Mouse (Mus musculus) embryo, embryonic 11 days (tissue): ENCODE results near the gene Slco3a1.

Experiments
- DNase-seq: peaks from one replicate; pipeline ENCODE4 v3.0.0-alpha.2; 2015

The Slco3a1 gene

DNA sequence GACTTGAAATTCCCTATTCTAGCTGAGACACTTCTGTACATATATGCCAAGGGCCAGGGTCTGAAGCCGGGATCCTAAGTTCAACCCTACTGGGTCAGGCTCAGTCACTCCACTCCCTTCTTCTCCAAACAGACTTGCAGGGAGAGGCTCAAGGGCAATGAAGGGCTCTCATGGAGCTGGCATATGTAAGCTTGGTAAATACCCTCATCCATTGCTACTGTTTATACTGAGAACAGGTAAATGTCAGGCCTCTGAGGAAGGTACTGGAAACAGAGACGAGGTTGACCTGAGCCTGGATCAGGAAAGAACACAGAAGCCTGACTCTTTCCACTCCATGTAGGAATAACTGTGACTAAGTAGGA is 70.6 kb downstream of the Slco3a1 start:
- no peak for DNase-seq

DNA sequence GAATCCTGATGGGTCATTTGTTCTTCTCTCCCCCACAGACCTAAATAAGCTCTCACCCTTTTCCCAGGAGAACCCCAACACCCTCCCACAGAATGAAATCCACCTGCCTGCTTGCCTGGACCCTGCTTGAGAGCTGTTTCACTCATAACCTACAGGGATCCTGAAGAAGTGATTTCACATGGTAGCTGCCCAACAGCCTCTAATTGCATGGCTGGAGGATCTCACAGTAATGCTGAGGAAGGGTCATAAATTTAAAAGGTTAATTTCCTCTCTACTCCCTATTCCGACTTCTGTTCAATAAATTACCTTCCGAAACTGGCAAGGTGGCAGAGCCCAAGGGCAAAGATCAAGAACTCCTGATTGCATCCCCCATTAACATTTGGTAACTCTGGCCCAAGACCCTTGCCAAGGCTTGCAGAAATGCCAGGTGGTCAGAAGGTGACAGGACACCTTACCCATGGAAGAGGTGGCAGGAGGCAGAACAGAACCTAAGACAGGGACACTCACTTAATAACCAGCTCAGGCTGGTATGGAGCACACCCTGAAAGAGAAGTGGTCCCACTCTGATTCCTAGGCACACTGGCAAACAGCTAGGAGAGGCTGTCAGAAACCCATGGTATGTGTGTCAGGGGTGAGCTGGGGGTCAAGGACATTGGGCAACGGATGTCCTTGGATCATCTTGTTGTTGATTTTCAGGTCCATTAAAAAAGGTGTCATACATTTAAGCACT is 71.1 kb downstream of the Slco3a1 start:
- DNase-seq: no peak

DNA sequence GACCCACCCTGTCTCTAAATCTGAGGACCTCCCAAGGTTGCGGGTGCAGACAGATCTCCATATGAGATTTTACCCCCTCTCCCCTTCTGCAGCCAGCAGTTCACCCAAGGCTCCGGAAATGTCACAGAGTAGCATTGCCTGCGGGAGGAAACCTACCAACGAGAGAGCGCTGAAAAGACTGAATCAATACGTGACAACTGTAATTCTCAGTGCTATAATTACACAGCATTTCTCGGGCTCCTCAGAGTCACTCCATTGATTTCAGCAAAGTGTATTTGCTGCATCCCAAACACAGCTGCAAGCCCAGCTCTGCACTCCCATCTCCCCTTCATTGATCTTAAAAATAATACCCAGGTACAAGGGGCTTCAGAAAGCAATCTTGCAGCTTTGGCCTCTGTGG is 82.8 kb downstream of the Slco3a1 start:
- no peak for DNase-seq

DNA sequence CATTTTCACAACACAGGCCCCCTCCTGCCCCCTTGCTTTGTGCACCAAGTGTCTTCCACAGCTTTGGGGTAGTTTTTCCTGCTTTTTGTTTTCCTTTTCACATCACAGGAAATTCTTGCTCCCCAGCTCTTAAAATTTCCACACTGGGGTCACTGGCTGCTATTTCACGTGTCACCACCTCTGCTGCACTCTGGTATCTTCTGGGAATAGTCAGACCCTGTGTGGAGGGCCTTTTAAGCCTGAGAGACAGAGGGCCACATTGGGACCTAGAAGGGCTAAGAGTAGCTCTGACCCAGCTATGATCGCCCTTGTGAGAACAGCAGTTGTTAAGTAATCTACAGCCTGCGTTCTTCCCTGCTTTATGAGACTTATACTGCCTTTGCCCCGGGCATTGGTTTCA is 87.7 kb downstream of the Slco3a1 start:
- DNase-seq: no peak

DNA sequence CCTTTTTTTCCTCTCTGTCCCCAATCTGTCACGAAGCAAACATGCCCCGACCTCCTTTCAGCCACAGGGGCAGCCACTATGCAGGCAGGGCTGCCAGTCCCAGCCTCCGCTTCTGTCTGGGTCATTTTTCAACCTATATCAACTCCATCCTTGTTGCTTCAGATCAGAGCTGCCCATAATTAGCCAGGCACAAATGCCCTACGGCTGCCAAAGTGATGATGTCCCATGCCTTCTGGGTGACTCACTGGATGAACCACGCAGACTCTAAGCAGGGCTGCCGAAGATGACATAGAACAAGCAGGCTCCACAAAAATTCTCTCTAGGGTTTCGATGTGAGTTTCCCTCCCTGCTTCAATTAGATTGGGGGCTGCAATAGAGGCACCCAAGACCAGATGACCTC is 89.9 kb downstream of the Slco3a1 start:
- no peak for DNase-seq

DNA sequence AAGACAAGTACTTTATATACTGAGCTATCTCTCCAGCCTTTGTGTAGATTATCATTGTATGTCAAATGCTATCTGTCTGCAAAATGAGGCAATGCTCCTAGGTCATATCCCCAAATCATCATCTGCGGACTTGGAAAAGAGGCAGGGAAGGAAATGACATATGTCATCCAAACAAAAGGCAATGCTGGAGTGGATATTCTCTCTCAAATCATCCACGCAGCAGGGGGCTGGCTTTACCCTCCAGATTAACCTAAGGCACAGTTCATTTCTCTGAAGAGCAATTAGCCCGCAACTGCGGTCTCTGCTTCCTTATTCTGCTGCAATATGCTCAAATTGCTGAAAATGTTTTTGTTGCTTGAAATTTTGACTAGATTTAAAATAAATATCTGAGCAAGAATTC is 92.1 kb downstream of the Slco3a1 start:
- no peak for DNase-seq

DNA sequence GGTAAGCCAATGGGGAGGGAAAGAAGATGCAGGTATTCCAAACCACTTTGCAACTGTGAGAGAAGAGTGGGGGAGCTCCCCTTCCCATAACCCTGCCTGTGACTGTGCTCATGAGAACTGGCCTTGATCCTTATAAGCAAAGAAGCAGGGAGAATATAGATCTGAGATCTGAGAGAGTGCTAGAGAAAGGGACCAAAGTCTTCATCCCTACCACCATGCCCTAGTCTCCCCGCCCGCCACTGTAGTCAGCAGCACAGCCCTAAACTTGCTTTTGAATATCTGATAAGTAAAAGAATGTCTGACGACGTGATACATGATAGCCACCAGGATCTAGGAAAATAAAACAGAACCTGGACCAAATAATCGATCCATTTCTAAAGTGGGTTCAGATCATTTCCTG is 92.8 kb downstream of the Slco3a1 start:
- no peak for DNase-seq

DNA sequence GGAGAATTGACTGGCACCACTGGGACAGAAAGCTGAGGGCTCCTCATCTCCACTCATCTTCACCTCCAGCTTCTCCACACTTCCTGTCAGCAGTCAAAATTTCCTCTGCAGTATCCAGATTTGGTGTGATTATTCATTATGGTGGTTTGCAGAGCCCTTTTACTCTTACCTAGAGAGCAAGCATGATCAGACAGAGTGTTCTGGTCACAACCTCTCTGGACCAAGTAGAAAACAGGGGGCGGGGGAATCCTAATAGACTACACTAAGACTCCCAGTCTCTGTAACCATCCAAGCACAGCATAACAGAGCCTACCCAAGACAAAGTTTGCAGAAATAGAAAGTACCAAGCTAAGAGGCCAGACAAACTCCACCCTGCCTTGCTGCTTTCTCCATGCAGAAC is 93.4 kb downstream of the Slco3a1 start:
- DNase-seq: no peak

DNA sequence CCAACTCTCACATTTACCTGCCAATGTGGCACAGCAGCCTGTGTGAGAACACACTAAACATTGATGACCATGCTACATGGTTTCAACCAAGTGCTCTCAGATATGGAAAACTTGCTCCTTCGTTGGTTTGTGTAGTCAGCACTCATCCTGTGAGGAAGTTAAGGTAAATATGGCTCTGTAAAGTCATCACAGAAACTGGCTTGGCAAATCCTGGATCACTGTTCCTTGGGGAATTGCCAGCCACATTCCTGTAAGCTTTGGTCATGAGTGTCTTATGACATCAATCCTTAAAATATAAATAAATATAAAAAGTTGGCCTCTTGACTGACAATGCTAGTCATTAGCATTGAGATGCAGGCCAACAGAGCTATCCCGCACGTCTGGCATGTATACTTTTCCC is 94.8 kb downstream of the Slco3a1 start:
- no peak for DNase-seq

DNA sequence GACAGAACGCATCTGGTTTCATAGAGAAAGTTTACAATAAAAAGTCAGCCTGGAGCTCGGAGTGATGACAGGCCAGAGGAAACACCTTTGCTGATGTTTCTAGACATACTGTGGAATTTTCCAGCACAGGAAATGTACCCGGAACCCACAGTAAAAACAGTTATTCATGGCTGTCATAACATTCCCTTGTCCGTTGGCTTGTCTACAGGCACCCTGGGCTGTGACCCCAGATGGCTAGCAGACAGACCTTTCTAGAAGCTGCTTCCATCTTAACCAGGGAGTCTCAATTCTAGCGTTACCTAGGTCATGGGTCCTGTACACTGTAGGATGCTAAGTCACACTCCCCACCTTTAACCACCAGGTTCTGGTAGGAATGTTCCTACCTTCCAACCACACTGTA is 95.3 kb downstream of the Slco3a1 start:
- DNase-seq: peak; percentile 21

DNA sequence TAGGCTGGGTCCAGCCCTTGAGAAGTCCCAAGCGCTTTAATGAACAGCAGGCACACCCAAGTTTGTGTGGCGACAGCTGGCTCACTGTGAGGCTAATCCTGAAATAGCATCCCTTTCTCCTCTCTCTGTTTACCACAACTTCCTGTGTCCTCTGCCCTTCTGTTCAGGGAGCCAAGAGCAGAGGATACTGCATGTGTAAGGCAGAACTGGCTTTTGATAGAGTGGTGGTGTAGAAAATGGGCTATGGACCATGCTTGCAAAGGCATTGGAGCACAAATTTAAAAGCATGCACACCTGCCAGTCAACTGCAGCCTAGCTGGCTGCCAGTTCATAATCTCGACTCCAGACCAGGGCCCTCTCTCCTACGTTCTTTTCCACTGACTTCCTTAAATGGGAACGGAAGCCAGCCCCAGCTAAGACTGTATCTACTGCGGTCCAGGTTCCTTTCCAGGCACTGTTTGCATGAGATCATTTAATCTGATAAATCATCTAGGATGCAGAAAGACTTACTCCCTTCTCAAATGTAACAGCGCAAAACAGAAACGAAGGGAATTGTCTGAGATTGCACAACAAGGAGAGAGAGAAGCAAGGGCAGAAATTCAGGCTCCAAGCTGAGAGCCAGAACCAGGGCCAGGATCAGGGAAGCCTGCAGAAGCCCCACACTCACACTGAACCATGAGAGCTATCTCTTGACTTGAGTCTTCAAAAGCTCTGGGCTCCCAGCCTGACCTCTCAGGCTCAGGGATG is 95.9 kb downstream of the Slco3a1 start:
- no peak for DNase-seq

DNA sequence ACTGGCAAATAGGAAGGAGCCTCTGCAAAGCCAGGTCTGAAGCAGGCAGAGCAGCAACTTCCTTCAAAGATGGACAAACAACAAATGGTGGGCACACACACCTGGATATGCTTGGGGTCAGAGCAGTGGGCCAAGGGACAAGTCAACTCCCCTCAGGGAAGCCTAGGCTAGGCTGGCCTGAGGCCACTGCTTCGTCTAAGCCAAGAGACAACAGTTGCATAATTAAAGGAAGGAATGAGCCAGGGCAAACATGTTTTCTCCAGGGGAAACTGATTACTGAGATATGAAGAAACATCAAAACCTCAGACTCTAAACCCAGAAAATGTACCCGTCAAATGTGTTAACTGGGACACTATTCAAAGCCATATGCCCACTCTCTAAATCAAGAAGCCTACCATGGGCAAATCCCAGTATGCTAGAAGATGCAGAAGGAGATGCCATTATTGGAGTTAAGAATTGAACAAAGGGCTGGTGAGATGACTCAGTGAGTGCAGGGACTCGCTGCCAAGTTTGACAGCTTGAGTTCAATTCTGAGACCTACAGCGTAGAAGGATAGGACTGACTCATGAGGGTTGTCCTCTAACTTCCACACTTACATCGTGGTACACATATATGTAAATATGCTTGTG is 97.1 kb downstream of the Slco3a1 start:
- DNase-seq: no peak

DNA sequence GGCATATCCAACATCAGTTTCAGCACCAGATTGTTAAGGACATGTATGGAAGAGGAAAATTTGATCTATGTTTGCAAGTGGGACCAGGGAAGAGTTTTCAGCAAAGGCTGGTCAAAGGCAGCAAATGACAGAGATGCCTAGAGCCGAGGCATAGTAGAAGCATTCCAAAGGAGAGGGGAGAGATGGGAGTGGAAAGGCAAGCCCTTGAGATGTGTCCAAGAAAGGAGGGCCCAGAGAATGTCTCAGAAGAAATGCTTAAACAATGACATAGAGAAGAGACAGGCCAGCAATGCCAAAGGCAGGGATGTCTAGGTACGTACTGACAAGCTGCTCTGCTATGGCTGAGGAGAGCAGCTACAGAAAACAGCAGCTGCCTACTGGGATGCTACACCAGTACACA is 97.8 kb downstream of the Slco3a1 start:
- no peak for DNase-seq

DNA sequence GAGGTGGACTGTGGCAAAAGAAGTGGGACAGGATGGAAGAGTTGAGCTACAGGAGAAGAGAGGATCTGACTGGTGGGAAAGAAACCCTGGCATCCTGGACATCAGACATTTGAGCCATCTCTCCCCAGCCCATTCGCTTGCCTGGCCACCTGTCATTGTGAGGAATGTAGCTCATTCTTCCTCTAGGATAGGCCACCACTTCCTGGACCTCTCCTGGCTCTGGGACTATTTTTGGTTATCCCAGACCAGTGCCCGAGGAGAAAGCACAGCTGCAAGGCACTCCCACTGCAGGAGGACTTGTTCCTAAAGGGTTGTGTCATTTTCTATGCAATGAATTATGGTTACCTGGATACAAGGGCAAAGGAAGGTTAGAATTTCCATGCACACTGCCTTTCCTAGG is 103.5 kb downstream of the Slco3a1 start:
- DNase-seq: no peak

DNA sequence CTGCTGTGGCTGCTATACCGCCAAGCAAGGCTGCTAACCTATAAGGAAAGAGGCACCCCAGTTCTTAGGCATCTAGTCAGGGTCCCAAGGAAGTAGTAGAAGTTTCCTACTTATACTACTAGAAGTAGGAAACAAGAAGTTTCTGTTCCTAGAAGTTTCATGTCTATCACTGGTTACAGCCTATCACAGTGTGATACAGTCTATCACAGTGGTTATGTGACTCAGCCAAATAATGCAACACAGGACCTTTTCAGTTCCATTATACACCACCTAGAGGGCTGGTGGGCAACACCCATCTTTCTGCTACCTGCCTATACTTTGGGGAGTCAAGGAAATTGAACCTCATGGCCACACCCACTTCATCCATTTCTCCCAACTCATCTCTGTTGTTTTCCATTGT is 104.8 kb downstream of the Slco3a1 start:
- DNase-seq: no peak

DNA sequence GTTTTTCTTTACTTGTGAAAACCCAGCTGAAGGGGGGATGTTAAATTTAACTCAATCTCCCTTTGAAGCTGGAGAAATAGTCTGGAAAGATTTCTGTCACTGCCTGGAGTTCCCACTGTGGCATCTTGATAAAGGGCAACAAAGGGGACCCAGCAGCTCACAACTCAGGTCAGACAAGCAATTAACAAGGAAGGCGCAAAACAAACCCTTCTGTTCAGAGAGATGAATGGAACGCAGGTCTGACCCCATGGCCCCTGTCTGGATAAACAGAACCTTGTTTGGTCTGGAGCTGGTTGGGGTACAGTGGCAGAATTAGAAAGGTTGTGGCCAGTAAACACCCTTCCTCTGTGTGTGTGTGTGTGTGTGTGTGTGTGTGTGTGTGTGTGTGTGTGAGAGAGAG is 106.8 kb downstream of the Slco3a1 start:
- DNase-seq: peak; percentile 64

DNA sequence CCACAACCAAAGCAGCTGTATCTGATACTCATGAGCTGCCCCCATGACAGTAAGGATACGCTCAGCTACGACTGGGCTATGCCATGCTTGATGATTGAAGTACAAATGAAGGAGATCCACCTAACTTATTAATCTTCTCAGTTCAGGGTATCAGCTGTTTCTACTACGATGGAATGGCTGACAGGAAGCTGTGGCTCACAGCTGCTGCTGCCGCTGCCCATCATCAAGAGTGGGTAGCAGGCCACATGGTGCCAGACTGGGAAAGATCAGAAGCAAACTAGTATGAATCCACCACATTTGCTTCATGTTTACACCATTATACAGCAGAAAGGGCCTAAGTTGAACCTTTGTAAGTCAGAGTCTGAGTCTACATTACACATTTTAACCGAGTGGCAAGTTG is 109.4 kb downstream of the Slco3a1 start:
- no peak for DNase-seq

DNA sequence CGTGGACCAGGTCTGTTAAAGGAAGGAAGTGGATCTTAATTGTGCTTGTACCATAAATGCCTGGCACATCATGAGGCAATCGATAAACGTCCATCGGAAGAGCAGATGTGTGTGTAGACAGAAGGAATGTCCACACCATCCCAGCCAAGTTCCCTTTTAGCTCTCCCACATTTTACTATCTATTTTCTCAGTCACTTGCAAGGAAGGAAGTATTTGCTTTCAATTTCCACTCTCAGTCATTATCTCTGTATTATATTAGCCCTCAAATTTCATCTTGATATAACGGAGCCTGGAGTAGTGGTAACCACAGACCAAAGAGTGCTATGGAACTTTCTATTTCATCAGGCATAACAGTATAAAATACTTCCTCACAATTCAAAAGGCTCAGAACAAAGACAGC is 112.2 kb downstream of the Slco3a1 start:
- no peak for DNase-seq

DNA sequence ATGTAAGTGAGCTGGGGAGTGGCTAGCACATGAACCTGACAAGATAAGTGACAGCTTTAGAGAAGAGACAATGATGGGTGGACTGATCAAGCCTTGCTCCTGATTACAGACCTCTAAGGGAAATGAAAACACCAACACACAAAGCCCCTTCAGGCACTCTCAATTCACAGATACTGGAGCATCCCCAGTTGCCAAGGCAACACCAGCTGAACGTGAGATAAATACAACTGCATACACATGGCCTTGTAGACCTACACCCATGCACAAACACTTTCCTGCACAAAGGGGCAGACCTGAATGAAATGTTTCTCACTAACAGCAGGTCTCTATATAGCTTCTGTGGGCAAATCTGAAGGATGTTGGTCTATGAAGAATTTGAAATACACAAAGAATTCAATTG is 117.0 kb downstream of the Slco3a1 start:
- DNase-seq: no peak

DNA sequence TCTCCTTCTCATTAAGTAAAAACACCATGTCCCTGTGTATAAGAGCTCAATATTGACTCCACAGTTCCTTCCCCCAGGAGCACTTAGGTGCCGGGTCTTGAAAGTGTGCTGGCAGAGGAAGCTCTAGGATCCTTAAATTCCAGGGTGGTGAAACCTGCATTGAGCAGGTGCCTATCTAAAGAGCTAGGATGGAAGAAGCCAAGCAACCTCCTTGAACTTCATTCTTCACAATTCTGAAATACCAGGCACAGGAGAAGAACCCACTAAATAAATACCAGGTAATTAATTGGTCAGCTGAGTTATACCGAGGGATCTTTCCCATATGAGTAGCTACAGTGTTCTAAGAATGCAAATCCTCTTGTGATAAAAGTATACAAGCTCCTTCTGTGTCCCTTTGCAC is 117.9 kb downstream of the Slco3a1 start:
- no peak for DNase-seq

DNA sequence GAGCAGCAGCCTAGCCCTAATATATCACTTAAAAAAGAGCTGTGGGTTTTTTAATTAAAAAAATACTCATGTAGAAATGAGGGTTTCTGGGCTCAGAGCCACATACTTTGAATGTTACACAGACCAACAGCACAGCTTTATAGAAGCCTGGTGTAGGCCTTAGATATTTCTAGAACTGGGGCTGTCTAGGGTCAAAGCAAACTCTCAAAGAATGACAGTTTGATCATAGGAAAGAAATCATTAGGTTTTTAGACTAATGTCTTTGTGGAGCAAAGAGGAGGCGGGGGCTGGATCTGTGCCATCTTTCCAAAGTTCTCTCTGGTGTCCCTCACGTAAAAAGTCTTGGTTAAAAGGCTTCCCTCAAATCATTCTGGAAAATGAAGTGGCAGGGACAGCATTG is 121.6 kb downstream of the Slco3a1 start:
- no peak for DNase-seq

DNA sequence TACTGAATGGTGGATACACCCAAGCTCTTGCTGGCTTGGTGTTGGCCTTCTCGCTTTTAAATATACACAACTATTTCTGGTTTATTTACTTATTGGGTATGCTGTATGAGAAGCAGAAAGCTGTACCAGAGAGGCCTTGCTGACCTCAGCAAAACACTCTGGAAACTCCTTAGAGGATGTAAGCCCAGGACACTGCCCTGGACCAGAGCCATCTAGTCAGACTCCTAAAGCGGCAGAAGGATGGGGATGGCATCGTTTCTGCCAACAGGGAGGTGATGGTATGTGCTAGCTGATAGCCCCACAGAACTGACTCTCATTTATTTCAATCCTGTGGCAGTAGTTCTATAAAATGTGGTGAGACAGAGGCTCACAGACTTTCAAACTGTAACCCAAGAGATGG is 125.3 kb downstream of the Slco3a1 start:
- DNase-seq: no peak

DNA sequence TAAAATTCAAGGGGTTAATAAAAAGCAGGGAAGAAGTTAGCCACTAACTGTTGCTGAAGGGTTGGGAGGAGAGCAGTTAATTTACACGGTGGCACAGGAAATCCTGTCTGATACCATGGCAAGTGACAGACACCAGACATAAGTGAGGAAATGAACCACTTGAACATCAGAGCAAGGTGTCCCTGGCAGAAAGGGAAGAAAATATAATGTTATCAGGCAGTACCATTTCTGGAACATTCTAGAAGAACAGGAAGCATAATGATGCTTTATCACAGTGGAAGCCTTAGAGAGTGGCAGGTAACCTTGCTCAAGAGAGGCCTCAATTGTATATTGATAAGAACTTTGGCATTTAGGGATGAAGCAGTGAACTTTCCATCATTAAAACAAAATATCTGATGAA is 127.4 kb downstream of the Slco3a1 start:
- DNase-seq: no peak

DNA sequence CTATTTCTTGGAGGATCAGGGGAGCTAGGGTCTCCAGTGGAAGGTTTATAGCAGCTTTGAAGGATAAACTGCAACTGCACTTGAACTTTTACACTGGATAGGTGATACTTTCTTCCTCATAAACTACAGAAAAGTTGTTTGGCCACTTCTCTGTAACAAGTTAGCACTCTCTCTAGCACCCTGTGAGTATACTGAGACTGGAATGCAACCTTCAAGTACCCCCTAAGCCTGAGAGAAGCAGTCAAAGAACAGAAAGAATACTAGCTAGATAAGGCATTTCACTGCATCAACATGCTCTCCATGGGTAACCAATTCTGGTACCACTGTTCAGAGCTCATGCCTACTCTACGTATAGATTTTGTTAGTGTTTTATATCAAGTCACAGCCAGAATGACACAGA is 128.6 kb downstream of the Slco3a1 start:
- no peak for DNase-seq
